Mouse (Mus musculus): ENCODE data around the gene 3110040M04Rik.

DNA sequence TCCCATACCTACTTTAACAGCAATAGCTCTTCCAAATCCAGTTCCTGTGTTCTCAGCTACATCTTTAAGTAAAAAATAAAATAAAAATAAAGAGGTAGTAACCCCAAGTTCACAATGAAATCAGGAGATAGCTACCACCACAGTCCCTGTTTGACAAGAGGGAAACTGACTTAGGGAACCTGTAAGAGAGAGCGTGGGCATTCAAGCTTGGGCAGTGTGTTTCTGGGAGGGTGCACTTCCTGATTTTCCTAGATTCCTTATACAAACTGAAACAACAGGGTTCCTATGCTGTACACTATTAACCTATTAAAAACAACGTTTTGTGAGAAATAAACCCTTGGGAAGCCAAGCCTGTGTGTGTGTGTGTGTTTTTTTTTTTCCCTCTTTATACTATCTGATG is 10.9 kb downstream of the 3110040M04Rik start:
- TF ChIP-seq RAD21 (IDR thresholded peaks at IDR 0.05; ENCODE audit: low read depth, low read length) = no peak
- TF ChIP-seq CTCF (IDR thresholded peaks at IDR 0.05 in 2 of 3, conservative IDR thresholded peaks at IDR 0.05 in 1 of 3; ENCODE audit: control insufficient read depth in 1 of 3, insufficient read depth in 1 of 3, low read depth in 2 of 3, low read length in 3 of 3, poor library complexity in 1 of 3, severe bottlenecking in 1 of 3) = no peak
- TF ChIP-seq CHD2 (IDR thresholded peaks at IDR 0.05; ENCODE audit: low read length) = no peak
- TF ChIP-seq POLR2A (IDR thresholded peaks at IDR 0.05; ENCODE audit: control insufficient read depth in 1 of 2, insufficient read depth in 1 of 2, low read depth in 1 of 2, low read length in 2 of 2, poor library complexity in 1 of 2) = no peak
- TF ChIP-seq MYC (IDR thresholded peaks at IDR 0.05; ENCODE audit: low read depth, low read length) = no peak

Measured in MEL (cell line).